Mouse (Mus musculus): ENCODE results near the gene Ldha. TPM values are rescaled to one million over a fixed set of nuclear protein-coding genes. Genes with fewer than 3 reads are reported as not detected.

Gene Ldha
- polyA plus RNA-seq, 1 experiment from 2014 or later, result 1,988 TPM

DNA sequence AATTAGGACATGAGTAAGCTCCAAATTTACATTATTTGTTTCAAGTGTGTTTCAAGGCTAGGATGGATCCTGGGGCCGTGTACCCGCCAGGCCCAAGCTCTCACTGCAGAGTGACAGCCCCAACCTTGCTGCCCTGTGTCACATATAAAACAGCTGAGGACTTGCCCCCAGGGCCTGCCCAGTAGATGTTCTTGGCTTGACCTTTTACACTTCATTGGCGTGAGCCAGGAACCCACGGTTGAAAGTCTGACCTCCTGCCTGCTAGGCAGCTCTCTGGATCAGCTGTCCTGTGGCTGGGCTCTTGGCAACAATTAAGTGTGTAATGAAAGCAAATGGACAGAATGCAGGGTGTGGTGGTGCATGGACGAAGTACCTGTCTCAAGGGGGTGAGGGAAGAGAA lies 8.0 kb downstream of the Ldha start:
- peaks cover 59% of the 10 kb centered on the region for H3K36me3 ChIP-seq (replicated peaks; ENCODE audit: insufficient read depth, low read length)
- H3K27me3 ChIP-seq (ENCODE audit: insufficient read depth, low read length), result no peaks in the 10 kb centered on the region
- no peaks in the 10 kb centered on the region for H3K9me3 ChIP-seq (ENCODE audit: low read length)
- no peak overlapping the region for H3K4me3 ChIP-seq (ENCODE audit: low read depth, low read length)
- H3K9ac ChIP-seq (replicated peaks), result no peak overlapping the region
- no peak for ATAC-seq
- 71% methylated on average over 5 of the region's 5 CpGs for WGBS (ENCODE audit: insufficient replicate concordance)
- DNase-seq, result no peak
- peaks cover 10% of the 10 kb centered on the region for H3K4me1 ChIP-seq (ENCODE audit: insufficient read depth)
- 0 out of 2 replicates have a peak overlapping the region, but pooled peaks have one; percentile 23 for H3K27ac ChIP-seq (ENCODE audit: low read depth)
- TF ChIP-seq CTCF (IDR thresholded peaks at IDR 0.05; ENCODE audit: low read depth) (no peak), EP300 (IDR thresholded peaks at IDR 0.05; ENCODE audit: low read depth) (no peak)
- peak overlapping the region; percentile 36; the same call in 1 of the 2 replicates for H3K4me2 ChIP-seq (ENCODE audit: low read depth, low read length)

DNA sequence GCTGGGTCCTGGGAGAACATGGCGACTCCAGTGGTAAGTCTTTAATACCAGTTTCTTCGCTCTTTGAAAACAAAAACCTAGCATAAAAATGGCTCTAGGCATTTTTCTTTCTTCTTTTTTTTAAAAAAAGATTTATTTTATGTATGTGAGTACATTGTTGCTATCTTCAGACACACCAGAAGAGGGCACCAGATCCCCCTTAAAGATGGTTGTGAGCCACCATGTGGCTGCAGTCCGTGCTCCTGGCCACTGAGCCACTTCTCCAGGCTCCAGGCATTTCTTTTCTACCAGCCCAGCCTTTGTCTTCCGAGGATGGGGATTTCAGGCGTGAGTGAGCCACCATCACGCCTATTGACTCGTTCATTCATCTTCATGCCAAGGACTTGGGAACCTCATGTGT lies 9.8 kb downstream of the Ldha start:
- no peak overlapping the region for H3K27ac ChIP-seq (ENCODE audit: low read depth)
- WGBS (ENCODE audit: insufficient replicate concordance), result 78% methylated on average over 7 of the region's 7 CpGs
- no peaks in the 10 kb centered on the region for H3K27me3 ChIP-seq (ENCODE audit: insufficient read depth, low read length)
- ATAC-seq (no peak), DNase-seq (no peak)
- no peaks in the 10 kb centered on the region for H3K4me1 ChIP-seq (ENCODE audit: insufficient read depth)
- peaks cover 71% of the 10 kb centered on the region for H3K36me3 ChIP-seq (replicated peaks; ENCODE audit: insufficient read depth, low read length)
- no peak for TF ChIP-seq EP300 (IDR thresholded peaks at IDR 0.05; ENCODE audit: low read depth)
- peak; percentile 31 for TF ChIP-seq CTCF (IDR thresholded peaks at IDR 0.05; ENCODE audit: low read depth)
- H3K4me2 ChIP-seq (ENCODE audit: low read depth, low read length), result no peak overlapping the region
- H3K4me3 ChIP-seq (ENCODE audit: low read depth, low read length), result no peak overlapping the region
- no peaks in the 10 kb centered on the region for H3K9me3 ChIP-seq (ENCODE audit: low read length)
- no peak overlapping the region for H3K9ac ChIP-seq (replicated peaks)

DNA sequence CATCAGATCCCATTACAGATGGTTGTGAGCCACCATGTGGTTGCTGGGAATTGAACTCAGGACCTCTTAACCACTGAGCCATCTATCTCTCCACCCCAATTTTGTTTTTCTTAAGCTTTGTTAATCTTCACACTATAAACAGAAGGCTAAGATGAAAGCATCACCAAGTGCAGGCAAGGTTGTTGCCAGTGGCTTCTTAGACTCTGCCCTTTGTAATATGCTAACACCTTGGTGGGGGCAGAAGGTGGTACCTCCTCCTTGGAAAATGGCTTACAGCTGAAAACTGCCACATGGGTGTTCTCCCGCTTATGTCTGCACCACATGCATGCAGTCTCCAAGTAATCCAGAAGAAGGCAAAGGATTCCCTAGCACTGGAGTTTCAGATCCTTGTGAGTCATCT lies 11.4 kb downstream of the Ldha start:
- ATAC-seq (no peak), DNase-seq (no peak)
- Histone ChIP-seq H3K36me3 (replicated peaks; ENCODE audit: insufficient read depth, low read length) (peaks cover 75% of the 10 kb centered on the region), H3K4me2 (ENCODE audit: low read depth, low read length) (no peak overlapping the region), H3K27me3 (ENCODE audit: insufficient read depth, low read length) (no peaks in the 10 kb centered on the region), H3K27ac (ENCODE audit: low read depth) (no peak overlapping the region), H3K9me3 (ENCODE audit: low read length) (no peaks in the 10 kb centered on the region), H3K4me3 (ENCODE audit: low read depth, low read length) (no peak overlapping the region), H3K9ac (replicated peaks) (no peak overlapping the region), H3K4me1 (ENCODE audit: insufficient read depth) (no peaks in the 10 kb centered on the region)
- TF ChIP-seq EP300 (IDR thresholded peaks at IDR 0.05; ENCODE audit: low read depth) (no peak), CTCF (IDR thresholded peaks at IDR 0.05; ENCODE audit: low read depth) (no peak)
- 71% methylated on average over 1 of the region's 1 CpGs for WGBS (ENCODE audit: insufficient replicate concordance)

DNA sequence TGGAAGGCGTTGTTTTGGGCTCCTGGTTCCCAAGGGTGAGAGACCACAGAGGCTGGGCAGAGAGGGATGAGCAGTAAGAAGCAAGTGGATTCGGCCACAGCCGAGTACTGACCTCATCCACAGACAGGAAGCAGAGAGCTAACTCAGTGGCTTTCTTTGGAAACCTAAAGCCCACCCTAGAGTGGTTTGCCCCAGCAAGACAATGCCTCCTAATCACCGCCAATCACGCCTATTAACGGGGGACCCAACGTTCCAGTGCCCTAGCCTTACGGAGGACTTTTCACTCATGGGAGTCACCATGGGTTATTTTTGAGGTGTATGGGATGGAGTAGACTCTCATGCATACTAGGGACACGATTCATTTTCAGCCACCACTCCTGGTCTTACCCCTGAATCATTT lies 12.1 kb downstream of the Ldha start:
- no peak overlapping the region for H3K4me3 ChIP-seq (ENCODE audit: low read depth, low read length)
- H3K9me3 ChIP-seq (ENCODE audit: low read length), result no peaks in the 10 kb centered on the region
- H3K9ac ChIP-seq (replicated peaks), result no peak overlapping the region
- no peak for DNase-seq
- 0 out of 2 replicates have a peak overlapping the region, but pooled peaks have one; percentile 22 for H3K27ac ChIP-seq (ENCODE audit: low read depth)
- no peak overlapping the region for H3K4me2 ChIP-seq (ENCODE audit: low read depth, low read length)
- TF ChIP-seq CTCF (IDR thresholded peaks at IDR 0.05; ENCODE audit: low read depth) (no peak), EP300 (IDR thresholded peaks at IDR 0.05; ENCODE audit: low read depth) (no peak)
- H3K27me3 ChIP-seq (ENCODE audit: insufficient read depth, low read length), result no peaks in the 10 kb centered on the region
- ATAC-seq, result no peak
- H3K4me1 ChIP-seq (ENCODE audit: insufficient read depth), result no peaks in the 10 kb centered on the region
- H3K36me3 ChIP-seq (replicated peaks; ENCODE audit: insufficient read depth, low read length), result peaks cover 72% of the 10 kb centered on the region
- WGBS (ENCODE audit: insufficient replicate concordance), result 88% methylated on average over 9 of the region's 9 CpGs

DNA sequence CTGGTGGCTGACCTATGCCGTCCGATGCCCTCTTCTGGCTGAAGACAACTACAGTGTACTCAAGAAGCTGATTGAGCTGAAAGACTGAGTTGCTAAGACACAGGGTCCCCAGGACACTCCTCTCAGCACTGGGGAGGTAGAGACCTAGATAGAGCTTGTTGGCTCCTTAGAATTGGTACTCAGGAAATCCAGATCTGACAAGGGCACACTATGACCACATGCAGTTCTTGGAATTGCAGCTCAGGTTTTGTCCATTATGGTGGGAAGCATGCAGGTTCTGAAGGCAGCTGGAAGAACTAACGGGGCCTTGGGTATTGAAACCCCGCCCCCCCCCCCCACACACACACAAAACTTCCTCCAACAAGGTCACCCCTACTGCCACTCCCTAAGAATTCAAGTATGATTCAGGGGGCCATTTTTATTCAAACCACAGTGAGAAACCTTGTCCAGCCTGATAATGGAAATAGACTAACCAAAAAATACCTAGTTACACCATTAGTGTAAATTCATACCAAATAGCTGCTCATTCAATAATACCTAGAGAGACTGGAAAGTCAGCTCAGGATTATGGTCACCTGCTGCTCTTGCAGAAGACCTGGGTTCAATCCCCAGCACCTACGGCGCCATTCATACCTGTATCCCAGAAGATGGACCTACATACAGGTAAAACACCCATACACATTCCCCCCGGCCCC lies 14.7 kb downstream of the Ldha start:
- H3K4me2 ChIP-seq (ENCODE audit: low read depth, low read length), result no peak overlapping the region
- WGBS (ENCODE audit: insufficient replicate concordance), result 64% methylated on average over 7 of the region's 7 CpGs
- no peaks in the 10 kb centered on the region for H3K9me3 ChIP-seq (ENCODE audit: low read length)
- H3K27me3 ChIP-seq (ENCODE audit: insufficient read depth, low read length), result no peaks in the 10 kb centered on the region
- no peaks in the 10 kb centered on the region for H3K4me1 ChIP-seq (ENCODE audit: insufficient read depth)
- no peak overlapping the region for H3K27ac ChIP-seq (ENCODE audit: low read depth)
- no peak for TF ChIP-seq EP300 (IDR thresholded peaks at IDR 0.05; ENCODE audit: low read depth)
- TF ChIP-seq CTCF (IDR thresholded peaks at IDR 0.05; ENCODE audit: low read depth), result no peak
- peak; percentile 28 for ATAC-seq
- no peak overlapping the region for H3K9ac ChIP-seq (replicated peaks)
- no peak overlapping the region for H3K4me3 ChIP-seq (ENCODE audit: low read depth, low read length)
- peaks cover 47% of the 10 kb centered on the region for H3K36me3 ChIP-seq (replicated peaks; ENCODE audit: insufficient read depth, low read length)
- DNase-seq, result no peak

DNA sequence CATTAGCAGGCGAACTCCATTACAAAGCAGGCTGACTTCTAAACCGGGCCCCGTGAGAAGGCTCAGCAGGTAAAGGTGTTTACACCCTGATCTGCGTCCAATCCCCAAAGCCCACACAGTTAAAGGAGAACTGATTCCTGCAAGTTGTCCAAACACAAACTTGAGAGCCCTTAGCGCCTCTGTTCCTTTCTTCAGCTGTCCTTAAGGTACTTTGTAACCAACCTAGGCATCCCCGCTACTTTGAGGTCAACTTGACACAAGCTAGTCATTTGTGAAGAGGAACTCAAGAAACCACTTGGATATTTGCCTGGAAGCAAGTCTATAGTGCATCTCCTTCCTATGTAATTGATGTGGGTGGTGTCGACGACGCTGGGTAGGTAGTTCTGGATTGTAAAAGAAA lies 16.2 kb downstream of the Ldha start:
- H3K36me3 ChIP-seq (replicated peaks; ENCODE audit: insufficient read depth, low read length), result peaks cover 33% of the 10 kb centered on the region
- 71% methylated on average over 9 of the region's 9 CpGs for WGBS (ENCODE audit: insufficient replicate concordance)
- H3K9me3 ChIP-seq (ENCODE audit: low read length), result no peaks in the 10 kb centered on the region
- H3K27me3 ChIP-seq (ENCODE audit: insufficient read depth, low read length), result no peaks in the 10 kb centered on the region
- H3K27ac ChIP-seq (ENCODE audit: low read depth), result no peak overlapping the region
- no peak for TF ChIP-seq CTCF (IDR thresholded peaks at IDR 0.05; ENCODE audit: low read depth)
- no peak for TF ChIP-seq EP300 (IDR thresholded peaks at IDR 0.05; ENCODE audit: low read depth)
- ATAC-seq (no peak), DNase-seq (no peak)
- no peak overlapping the region for H3K4me2 ChIP-seq (ENCODE audit: low read depth, low read length)
- no peak overlapping the region for H3K4me3 ChIP-seq (ENCODE audit: low read depth, low read length)
- no peaks in the 10 kb centered on the region for H3K4me1 ChIP-seq (ENCODE audit: insufficient read depth)
- H3K9ac ChIP-seq (replicated peaks), result no peak overlapping the region

Data from liver, postnatal 0 days (tissue).